Mouse (Mus musculus) myocyte (in vitro differentiated cells): ENCODE measurements at regions not wholly inside any gene's neighbourhood (a gene's known extent, or its start where the extent isn't known, plus 50 kb on each side); places are given as distances from the start of the nearest gene placed in this dataset.

Experiments
- CEBPB ChIP-seq: IDR thresholded peaks from 2 replicates; pipeline ENCODE4 v1.6.1; 2011; ENCODE audit warnings: mild to moderate bottlenecking, moderate library complexity; ENCODE audit not compliant: poor library complexity, insufficient read depth, severe bottlenecking
- E2F4 ChIP-seq: IDR thresholded peaks from one replicate; pipeline ENCODE4 v1.6.1; 2011; ENCODE audit warnings: mild to moderate bottlenecking, control low read depth, moderate library complexity; ENCODE audit not compliant: insufficient read depth
- MYOD1 ChIP-seq, 3 experiments: IDR thresholded peaks; one replicate each; pipeline ENCODE4 v1.6.1; 2011; ENCODE audit warnings: control low read depth in 2 of 3, low read depth in 2 of 3, mild to moderate bottlenecking in 2 of 3, moderate library complexity in 1 of 3; ENCODE audit not compliant: insufficient read length in 2 of 3, control insufficient read depth in 1 of 3
- MYOG ChIP-seq, 3 experiments: IDR thresholded peaks; one replicate each; pipeline ENCODE4 v1.6.1; 2011; ENCODE audit warnings: control low read depth in 2 of 3, low read depth in 2 of 3, mild to moderate bottlenecking in 2 of 3; ENCODE audit not compliant: insufficient read length in 2 of 3, control insufficient read depth in 1 of 3, insufficient read depth in 1 of 3
- POLR2A ChIP-seq: IDR thresholded peaks from one replicate; pipeline ENCODE4 v1.6.1; 2011; ENCODE audit warnings: low read depth, mild to moderate bottlenecking, control low read depth, moderate library complexity; ENCODE audit not compliant: insufficient read length
- POLR2AphosphoS2 ChIP-seq: IDR thresholded peaks from one replicate; pipeline ENCODE4 v1.6.1; 2011; ENCODE audit warnings: low read depth, control low read depth; ENCODE audit not compliant: insufficient read length
- TCF12 ChIP-seq: IDR thresholded peaks from one replicate; pipeline ENCODE4 v1.6.1; 2011; ENCODE audit warnings: mild to moderate bottlenecking, control low read depth; ENCODE audit not compliant: poor library complexity, insufficient read depth, severe bottlenecking
- TCF3 ChIP-seq: IDR thresholded peaks from one replicate; pipeline ENCODE4 v1.6.1; 2011; ENCODE audit warnings: low read depth, control low read depth; ENCODE audit not compliant: insufficient read length
- USF1 ChIP-seq: IDR thresholded peaks from one replicate; pipeline ENCODE4 v1.6.1; 2011; ENCODE audit warnings: low read depth, mild to moderate bottlenecking, control low read depth, moderate library complexity

DNA sequence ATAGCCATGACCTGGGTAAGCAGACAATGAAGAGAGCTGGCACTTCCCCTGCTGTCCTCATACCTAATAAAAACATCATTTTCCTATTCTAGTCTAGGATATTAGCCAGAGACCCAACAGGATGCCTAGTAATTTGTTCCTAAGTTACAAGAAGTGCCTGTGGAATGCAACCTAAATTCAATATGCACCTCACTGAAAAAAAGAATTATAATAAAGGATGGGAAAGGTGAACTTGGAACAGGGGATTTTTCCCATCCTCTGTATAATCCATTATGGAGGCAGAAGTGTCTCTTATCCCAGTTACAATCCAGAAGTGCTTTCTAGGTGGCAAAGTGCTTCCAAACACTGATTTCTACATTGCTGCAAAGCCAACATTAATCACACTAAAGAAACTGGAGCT, 79.8 kb upstream of the Akt3 start:
- TF ChIP-seq TCF12 (no peak), POLR2AphosphoS2 (no peak), POLR2A (no peak), E2F4 (no peak), MYOD1 (IDR thresholded peaks at IDR 0.05; ENCODE audit: control insufficient read depth in 1 of 3, insufficient read length in 2 of 3, low read depth in 2 of 3) (no peak), USF1 (no peak), TCF3 (no peak), MYOG (IDR thresholded peaks at IDR 0.05; ENCODE audit: control insufficient read depth in 1 of 3, insufficient read depth in 1 of 3, insufficient read length in 2 of 3, low read depth in 2 of 3) (no peak), CEBPB (no peak)
